Mouse (Mus musculus): Measurements from ENCODE around the gene Psmb8. TPM values are rescaled to one million over a fixed set of nuclear protein-coding genes. Genes with fewer than 3 reads are reported as not detected.

Gene Psmb8
- polyA plus RNA-seq, 1 experiment from 2014 or later: 2.1 TPM

DNA sequence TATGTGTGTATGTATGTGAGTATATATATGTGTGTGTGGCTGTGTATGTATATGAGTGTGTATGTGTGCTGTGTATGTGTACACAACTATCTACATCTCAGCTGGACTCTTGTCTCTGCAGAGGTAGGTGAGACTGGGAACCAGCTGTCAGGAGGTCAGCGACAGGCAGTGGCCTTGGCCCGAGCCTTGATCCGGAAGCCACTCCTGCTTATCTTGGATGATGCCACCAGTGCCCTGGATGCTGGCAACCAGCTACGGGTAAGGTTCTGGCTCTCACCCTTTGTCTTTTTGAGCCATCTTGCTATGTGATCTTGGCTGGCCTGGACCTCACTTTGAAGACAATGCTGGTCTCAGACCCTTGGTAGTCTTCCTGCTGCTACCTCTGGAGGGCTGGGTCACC lies 2.8 kb upstream of the Psmb8 start:
- no peak for ATAC-seq (ENCODE audit: insufficient number of reproducible peaks, insufficient read depth, low FRiP score, low TSS enrichment, low read depth)

DNA sequence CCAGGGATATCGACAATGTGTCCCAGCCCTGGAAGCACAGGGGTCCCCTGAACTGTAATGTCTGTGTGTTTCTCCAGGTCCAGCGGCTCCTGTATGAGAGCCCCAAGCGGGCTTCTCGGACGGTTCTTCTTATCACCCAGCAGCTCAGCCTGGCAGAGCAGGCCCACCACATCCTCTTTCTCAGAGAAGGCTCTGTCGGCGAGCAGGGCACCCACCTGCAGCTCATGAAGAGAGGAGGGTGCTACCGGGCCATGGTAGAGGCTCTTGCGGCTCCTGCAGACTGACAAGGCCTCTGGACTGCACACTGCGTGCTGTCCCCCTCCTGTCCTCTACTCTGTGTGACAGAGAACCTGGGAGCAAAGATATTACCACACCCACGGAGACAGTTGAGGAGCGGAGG lies 1.0 kb upstream of the Psmb8 start:
- Histone ChIP-seq H3K4me2 (no peak overlapping the region), H3K27me3 (peaks cover 97% of the 10 kb centered on the region), H3K9ac (replicated peaks) (no peak overlapping the region), H3K4me3 (replicated peaks) (no peak overlapping the region), H3K36me3 (no peaks in the 10 kb centered on the region), H3K27ac (no peak overlapping the region), H3K4me1 (replicated peaks) (peaks cover 17% of the 10 kb centered on the region), H3K9me3 (no peaks in the 10 kb centered on the region)
- WGBS: 36% methylated on average over 12 of the region's 12 CpGs
- ATAC-seq (ENCODE audit: insufficient number of reproducible peaks, insufficient read depth, low FRiP score, low TSS enrichment, low read depth): no peak

More for the DNA sequence above, 2.8 kb upstream of the Psmb8 start:
- H3K27ac ChIP-seq: no peak overlapping the region
- no peak overlapping the region for H3K4me2 ChIP-seq
- H3K4me1 ChIP-seq (replicated peaks): peaks cover 17% of the 10 kb centered on the region
- no peak overlapping the region for H3K9ac ChIP-seq (replicated peaks)
- no peaks in the 10 kb centered on the region for H3K36me3 ChIP-seq
- no peak overlapping the region for H3K4me3 ChIP-seq (replicated peaks)
- WGBS: 94% methylated on average over 4 of the region's 4 CpGs
- no peaks in the 10 kb centered on the region for H3K9me3 ChIP-seq
- H3K27me3 ChIP-seq: peaks cover 99% of the 10 kb centered on the region

DNA sequence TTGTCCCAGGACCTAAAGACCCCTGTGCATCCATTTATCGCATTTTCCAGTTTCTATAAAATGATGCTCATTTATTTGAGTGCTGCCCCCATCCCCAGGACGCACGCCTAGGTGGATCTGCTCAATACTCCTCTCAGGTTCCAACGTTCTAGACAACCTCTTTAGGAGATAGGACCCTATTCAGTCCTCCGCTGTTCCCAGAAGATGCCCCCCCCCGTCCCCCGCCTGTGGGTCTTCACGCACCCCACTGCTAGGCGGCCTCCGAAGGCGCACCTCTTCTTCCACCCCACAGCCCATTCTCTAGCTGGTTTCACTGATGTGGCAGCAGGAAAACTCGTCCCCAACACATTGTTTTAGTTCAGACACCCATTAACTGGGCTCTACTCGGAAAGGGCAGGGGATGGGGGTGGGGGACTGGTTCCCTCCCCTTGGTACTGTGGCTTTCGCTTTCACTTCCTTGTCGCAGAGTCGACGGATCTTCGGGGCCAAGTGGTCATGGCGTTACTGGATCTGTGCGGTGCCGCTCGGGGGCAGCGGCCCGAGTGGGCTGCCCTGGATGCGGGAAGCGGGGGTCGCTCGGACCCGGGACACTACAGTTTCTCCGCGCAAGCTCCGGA lies 491 bp downstream of the Psmb8 start:
- Histone ChIP-seq H3K27ac (no peak overlapping the region), H3K27me3 (peaks cover 91% of the 10 kb centered on the region), H3K9me3 (no peaks in the 10 kb centered on the region), H3K4me1 (replicated peaks) (peaks cover 17% of the 10 kb centered on the region), H3K36me3 (no peaks in the 10 kb centered on the region), H3K4me2 (peak overlapping the region; percentile 68), H3K4me3 (replicated peaks) (peak overlapping the region; percentile 41), H3K9ac (replicated peaks) (no peak overlapping the region; the same call in 1 of the 2 replicates)
- no peak for ATAC-seq (ENCODE audit: insufficient number of reproducible peaks, insufficient read depth, low FRiP score, low TSS enrichment, low read depth)
- WGBS: 2% methylated on average over 32 of the region's 32 CpGs

DNA sequence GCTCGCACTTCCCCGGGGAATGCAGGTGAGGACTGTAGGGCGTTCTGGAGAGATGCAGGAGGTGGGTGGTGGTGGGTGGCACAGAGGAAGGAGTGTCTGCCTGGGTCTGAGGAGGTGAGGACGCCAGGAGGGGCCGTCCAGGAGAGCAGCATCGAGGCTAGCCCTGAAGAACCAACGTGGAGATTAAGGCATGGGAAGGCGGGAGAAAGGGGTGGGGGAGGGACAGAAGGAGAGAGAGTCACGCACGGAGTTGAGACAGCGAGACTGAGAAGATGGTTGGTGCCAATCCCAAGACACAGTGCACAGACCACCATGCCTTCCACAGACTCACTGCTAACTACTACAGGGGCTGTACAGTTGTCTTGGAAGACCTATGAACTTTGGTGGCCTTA lies 996 bp downstream of the Psmb8 start:
- no peak for ATAC-seq (ENCODE audit: insufficient number of reproducible peaks, insufficient read depth, low FRiP score, low TSS enrichment, low read depth)
- no peaks in the 10 kb centered on the region for H3K9me3 ChIP-seq
- 7% methylated on average over 11 of the region's 11 CpGs for WGBS
- peak overlapping the region; percentile 41 for H3K4me3 ChIP-seq (replicated peaks)
- H3K36me3 ChIP-seq: no peaks in the 10 kb centered on the region
- H3K9ac ChIP-seq (replicated peaks): no peak overlapping the region; the same call in 1 of the 2 replicates
- peaks cover 91% of the 10 kb centered on the region for H3K27me3 ChIP-seq
- H3K27ac ChIP-seq: no peak overlapping the region
- peak overlapping the region; percentile 68 for H3K4me2 ChIP-seq
- H3K4me1 ChIP-seq (replicated peaks): peaks cover 17% of the 10 kb centered on the region

- Histone ChIP-seq H3K27ac (no peak overlapping the region), H3K9ac (replicated peaks) (no peak overlapping the region), H3K27me3 (peaks cover 91% of the 10 kb centered on the region), H3K36me3 (no peaks in the 10 kb centered on the region), H3K4me3 (replicated peaks) (no peak overlapping the region), H3K4me2 (no peak overlapping the region), H3K4me1 (replicated peaks) (peaks cover 17% of the 10 kb centered on the region), H3K9me3 (no peaks in the 10 kb centered on the region)
- WGBS: 54% methylated on average over 12 of the region's 12 CpGs
- ATAC-seq (ENCODE audit: insufficient number of reproducible peaks, insufficient read depth, low FRiP score, low TSS enrichment, low read depth): no peak
These were observed 1.6 kb downstream of the Psmb8 start for GRCm38 (mm10) chr17:34199050-34199619.

DNA sequence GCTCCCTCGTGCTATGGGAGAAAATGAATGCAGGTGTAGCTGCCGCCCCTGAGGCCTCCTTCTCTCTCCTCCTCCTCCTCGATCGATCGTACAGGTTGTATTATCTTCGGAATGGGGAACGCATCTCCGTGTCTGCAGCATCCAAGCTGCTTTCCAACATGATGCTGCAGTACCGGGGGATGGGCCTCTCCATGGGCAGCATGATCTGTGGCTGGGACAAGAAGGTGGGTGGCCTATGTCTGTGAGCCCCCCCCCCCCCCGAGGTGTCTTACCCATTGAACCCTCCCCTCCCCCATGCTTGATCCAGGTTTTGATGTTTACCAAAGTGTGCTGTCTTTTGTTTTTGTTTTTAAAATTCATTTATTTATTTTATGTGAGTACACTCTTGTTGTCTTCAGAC lies 2.5 kb downstream of the Psmb8 start:
- H3K4me2 ChIP-seq: no peak overlapping the region
- 88% methylated on average over 10 of the region's 10 CpGs for WGBS

DNA sequence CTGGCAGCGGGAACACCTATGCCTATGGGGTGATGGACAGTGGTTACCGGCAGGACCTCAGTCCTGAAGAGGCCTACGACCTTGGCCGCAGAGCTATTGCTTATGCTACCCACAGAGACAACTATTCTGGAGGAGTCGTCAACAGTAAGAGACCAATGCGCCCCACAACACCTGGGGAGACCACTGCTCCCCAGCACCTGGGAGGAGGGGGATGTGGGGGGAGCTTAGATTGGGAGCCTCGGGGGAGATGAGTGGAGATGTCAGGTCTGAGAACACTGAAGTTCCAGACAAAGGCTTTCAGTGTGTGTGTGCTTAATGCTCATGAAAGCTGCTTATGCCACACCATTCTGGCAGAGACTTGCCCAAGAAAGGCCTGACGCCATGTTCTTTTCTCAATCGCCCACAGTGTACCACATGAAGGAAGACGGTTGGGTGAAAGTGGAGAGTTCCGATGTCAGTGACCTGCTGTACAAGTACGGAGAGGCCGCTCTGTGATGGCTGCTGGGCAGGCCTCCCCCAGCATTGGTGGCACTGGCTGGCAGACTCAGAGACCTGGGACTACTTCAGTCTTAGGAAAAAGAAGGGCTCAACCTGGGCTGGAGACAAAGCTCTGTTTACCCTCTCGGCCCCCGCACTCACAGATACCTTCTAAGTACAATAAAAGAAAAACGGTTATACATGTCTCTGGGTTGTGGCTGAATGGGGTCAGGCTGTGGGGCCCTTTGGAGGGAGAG lies 3.4 kb downstream of the Psmb8 start:
- Histone ChIP-seq H3K4me1 (replicated peaks) (peaks cover 24% of the 10 kb centered on the region), H3K4me2 (no peak overlapping the region), H3K9me3 (no peaks in the 10 kb centered on the region), H3K27me3 (peaks cover 88% of the 10 kb centered on the region), H3K4me3 (replicated peaks) (no peak overlapping the region), H3K36me3 (no peaks in the 10 kb centered on the region), H3K27ac (no peak overlapping the region), H3K9ac (replicated peaks) (no peak overlapping the region)
- 87% methylated on average over 16 of the region's 16 CpGs for WGBS
- ATAC-seq (ENCODE audit: insufficient number of reproducible peaks, insufficient read depth, low FRiP score, low TSS enrichment, low read depth): no peak

More for the DNA sequence above, 2.5 kb downstream of the Psmb8 start:
- H3K4me1 ChIP-seq (replicated peaks): peaks cover 22% of the 10 kb centered on the region
- H3K27me3 ChIP-seq: peaks cover 88% of the 10 kb centered on the region
- H3K9me3 ChIP-seq: no peaks in the 10 kb centered on the region
- no peak overlapping the region for H3K9ac ChIP-seq (replicated peaks)
- no peak overlapping the region for H3K4me3 ChIP-seq (replicated peaks)
- no peaks in the 10 kb centered on the region for H3K36me3 ChIP-seq
- no peak for ATAC-seq (ENCODE audit: insufficient number of reproducible peaks, insufficient read depth, low FRiP score, low TSS enrichment, low read depth)
- H3K27ac ChIP-seq: no peak overlapping the region

GRCm38 (mm10) chr17:34201506-34202055 lies 4.1 kb downstream of the Psmb8 start:
- Histone ChIP-seq H3K4me1 (replicated peaks) (peaks cover 24% of the 10 kb centered on the region), H3K27ac (no peak overlapping the region), H3K4me3 (replicated peaks) (no peak overlapping the region), H3K27me3 (peaks cover 88% of the 10 kb centered on the region), H3K4me2 (no peak overlapping the region), H3K9me3 (no peaks in the 10 kb centered on the region), H3K9ac (replicated peaks) (no peak overlapping the region), H3K36me3 (no peaks in the 10 kb centered on the region)
- 64% methylated on average over 7 of the region's 7 CpGs for WGBS
- ATAC-seq (ENCODE audit: insufficient number of reproducible peaks, insufficient read depth, low FRiP score, low TSS enrichment, low read depth): no peak

- peak; percentile 58; the same call in 1 of the 2 replicates for ATAC-seq (ENCODE audit: insufficient number of reproducible peaks, insufficient read depth, low FRiP score, low TSS enrichment, low read depth)
- Histone ChIP-seq H3K4me2 (no peak overlapping the region), H3K27ac (no peak overlapping the region), H3K27me3 (peaks cover 86% of the 10 kb centered on the region), H3K9ac (replicated peaks) (no peak overlapping the region), H3K36me3 (no peaks in the 10 kb centered on the region), H3K4me3 (replicated peaks) (no peak overlapping the region), H3K4me1 (replicated peaks) (peaks cover 12% of the 10 kb centered on the region), H3K9me3 (no peaks in the 10 kb centered on the region)
- 83% methylated on average over 4 of the region's 4 CpGs for WGBS
These were observed 5.4 kb downstream of the Psmb8 start for GRCm38 (mm10) chr17:34202760-34203442.

DNA sequence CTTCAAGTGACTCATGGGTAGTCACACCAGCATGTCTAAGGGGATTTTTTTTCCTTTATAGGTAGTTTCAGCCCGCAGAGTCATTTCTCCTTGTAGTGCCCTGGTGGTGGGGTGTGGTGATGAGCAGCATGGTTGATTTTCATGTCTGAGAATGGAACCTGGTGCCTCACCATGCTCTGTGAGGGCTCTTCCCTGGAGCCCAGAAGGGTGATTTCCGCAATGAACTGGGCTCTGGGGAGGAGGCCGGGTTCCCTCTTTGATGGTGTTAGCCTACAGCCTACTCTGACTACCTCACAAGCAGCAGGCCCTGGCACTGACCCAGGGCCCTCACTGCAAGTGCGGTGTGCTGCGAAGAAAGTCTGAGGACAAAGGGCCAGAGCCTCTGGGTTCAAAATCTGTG lies 5.9 kb downstream of the Psmb8 start, which contains the start of gene Tap2:
Gene Tap2, plus strand, starts transcription at position 84 of the 400 bp plus-strand sequence.
- H3K36me3 ChIP-seq: no peaks in the 10 kb centered on the region
- H3K4me3 ChIP-seq (replicated peaks): peak within 1 kb of the TSS; percentile 67
- H3K27me3 ChIP-seq: peaks cover 86% of the 10 kb centered on the region
- H3K4me2 ChIP-seq: peak within 1 kb of the TSS; percentile 95
- peak within 1 kb of the TSS; percentile 64; the same call in 1 of the 2 replicates for H3K9ac ChIP-seq (replicated peaks)
- no peak within 1 kb of the TSS for H3K27ac ChIP-seq
- H3K4me1 ChIP-seq (replicated peaks): peaks cover 7% of the 10 kb centered on the region; the same call in 1 of the 2 replicates
- no peaks in the 10 kb centered on the region for H3K9me3 ChIP-seq
- ATAC-seq (ENCODE audit: insufficient number of reproducible peaks, insufficient read depth, low FRiP score, low TSS enrichment, low read depth): no peak
- 76% methylated on average over 5 of the region's 5 CpGs for WGBS

Measured in limb, embryonic 12.5 days (tissue).